Mouse (Mus musculus): ENCODE measurements at regions not wholly inside any gene's neighbourhood (a gene's known extent, or its start where the extent isn't known, plus 50 kb on each side); places are given as distances from the start of the nearest gene placed in this dataset.

GRCm38 (mm10) chr19:28190250-28190649 lies 179.3 kb upstream of the Rfx3 start:
- ATAC-seq (replicated peaks; ENCODE audit: low FRiP score, low read depth): no peak
- no peak for TF ChIP-seq CTCF (IDR thresholded peaks at IDR 0.05; ENCODE audit: low read depth)
- H3K27ac ChIP-seq: no peak overlapping the region

GRCm38 (mm10) chr19:28188363-28188762 lies 177.4 kb upstream of the Rfx3 start:
- no peaks in the 10 kb centered on the region for H3K36me3 ChIP-seq (ENCODE audit: insufficient read depth, low read length)
- no peak overlapping the region for H3K4me2 ChIP-seq (ENCODE audit: low read length)
- no peaks in the 10 kb centered on the region for H3K9me3 ChIP-seq (replicated peaks; ENCODE audit: low read length)
- DNase-seq (ENCODE audit: low spot score): no peak
- no peak for TF ChIP-seq CTCF (IDR thresholded peaks at IDR 0.05; ENCODE audit: low read depth)
- 80% methylated on average over 6 of the region's 6 CpGs for WGBS
- H3K27ac ChIP-seq: no peak overlapping the region
- no peaks in the 10 kb centered on the region for H3K27me3 ChIP-seq (ENCODE audit: insufficient read depth, low read length)
- H3K4me3 ChIP-seq (replicated peaks; ENCODE audit: low read depth, low read length): no peak overlapping the region
- H3K9ac ChIP-seq (ENCODE audit: low read depth, low read length): no peak overlapping the region
- H3K4me1 ChIP-seq (replicated peaks; ENCODE audit: insufficient read depth, low read length): peaks cover 9% of the 10 kb centered on the region
- ATAC-seq (replicated peaks; ENCODE audit: low FRiP score, low read depth): no peak

More at GRCm38 (mm10) chr19:28190250-28190649, 179.3 kb upstream of the Rfx3 start:
- Histone ChIP-seq H3K36me3 (ENCODE audit: insufficient read depth, low read length) (no peaks in the 10 kb centered on the region), H3K9me3 (replicated peaks; ENCODE audit: low read length) (no peaks in the 10 kb centered on the region), H3K9ac (ENCODE audit: low read depth, low read length) (no peak overlapping the region), H3K4me3 (replicated peaks; ENCODE audit: low read depth, low read length) (no peak overlapping the region), H3K4me2 (ENCODE audit: low read length) (no peak overlapping the region), H3K27me3 (ENCODE audit: insufficient read depth, low read length) (no peaks in the 10 kb centered on the region), H3K4me1 (replicated peaks; ENCODE audit: insufficient read depth, low read length) (peaks cover 9% of the 10 kb centered on the region)
- WGBS: 63% methylated on average over 10 of the region's 10 CpGs
- DNase-seq (ENCODE audit: low spot score): no peak

GRCm38 (mm10) chr19:28182411-28183182 lies 171.6 kb upstream of the Rfx3 start:
- no peak for TF ChIP-seq CTCF (IDR thresholded peaks at IDR 0.05; ENCODE audit: low read depth)
- Histone ChIP-seq H3K4me2 (ENCODE audit: low read length) (no peak overlapping the region), H3K36me3 (ENCODE audit: insufficient read depth, low read length) (no peaks in the 10 kb centered on the region), H3K4me1 (replicated peaks; ENCODE audit: insufficient read depth, low read length) (no peaks in the 10 kb centered on the region), H3K27ac (peak overlapping the region; percentile 70), H3K4me3 (replicated peaks; ENCODE audit: low read depth, low read length) (no peak overlapping the region), H3K9me3 (replicated peaks; ENCODE audit: low read length) (no peaks in the 10 kb centered on the region), H3K9ac (ENCODE audit: low read depth, low read length) (no peak overlapping the region), H3K27me3 (ENCODE audit: insufficient read depth, low read length) (no peaks in the 10 kb centered on the region)
- ATAC-seq (replicated peaks; ENCODE audit: low FRiP score, low read depth) (peak; percentile 49; the same call in 1 of the 2 replicates), DNase-seq (ENCODE audit: low spot score) (peak; percentile 50)
- 62% methylated on average over 12 of the region's 12 CpGs for whole genome bisulfite sequencing

GRCm38 (mm10) chr19:28181171-28181570 lies 170.2 kb upstream of the Rfx3 start:
- Histone ChIP-seq H3K9ac (ENCODE audit: low read depth, low read length) (no peak overlapping the region), H3K9me3 (replicated peaks; ENCODE audit: low read length) (no peaks in the 10 kb centered on the region), H3K4me2 (ENCODE audit: low read length) (no peak overlapping the region), H3K36me3 (ENCODE audit: insufficient read depth, low read length) (no peaks in the 10 kb centered on the region), H3K27me3 (ENCODE audit: insufficient read depth, low read length) (no peaks in the 10 kb centered on the region), H3K27ac (no peak overlapping the region), H3K4me3 (replicated peaks; ENCODE audit: low read depth, low read length) (no peak overlapping the region), H3K4me1 (replicated peaks; ENCODE audit: insufficient read depth, low read length) (no peaks in the 10 kb centered on the region)
- TF ChIP-seq CTCF (IDR thresholded peaks at IDR 0.05; ENCODE audit: low read depth): no peak
- ATAC-seq (replicated peaks; ENCODE audit: low FRiP score, low read depth) (no peak), DNase-seq (ENCODE audit: low spot score) (no peak)
- 86% methylated on average over 2 of the region's 2 CpGs for WGBS

- Histone ChIP-seq H3K36me3 (ENCODE audit: insufficient read depth, low read length) (no peaks in the 10 kb centered on the region), H3K4me1 (replicated peaks; ENCODE audit: insufficient read depth, low read length) (no peaks in the 10 kb centered on the region), H3K4me3 (replicated peaks; ENCODE audit: low read depth, low read length) (no peak overlapping the region), H3K9ac (ENCODE audit: low read depth, low read length) (no peak overlapping the region), H3K9me3 (replicated peaks; ENCODE audit: low read length) (no peaks in the 10 kb centered on the region), H3K27ac (no peak overlapping the region), H3K27me3 (ENCODE audit: insufficient read depth, low read length) (no peaks in the 10 kb centered on the region), H3K4me2 (ENCODE audit: low read length) (no peak overlapping the region)
- DNase-seq (ENCODE audit: low spot score) (no peak), ATAC-seq (replicated peaks; ENCODE audit: low FRiP score, low read depth) (no peak)
- no peak for TF ChIP-seq CTCF (IDR thresholded peaks at IDR 0.05; ENCODE audit: low read depth)
- WGBS: 80% methylated on average over 6 of the region's 6 CpGs
These were observed 167.1 kb upstream of the Rfx3 start for GRCm38 (mm10) chr19:28178114-28178513.

GRCm38 (mm10) chr19:28176821-28177220 lies 165.9 kb upstream of the Rfx3 start:
- ATAC-seq (replicated peaks; ENCODE audit: low FRiP score, low read depth) (no peak), DNase-seq (ENCODE audit: low spot score) (no peak)
- H3K9ac ChIP-seq (ENCODE audit: low read depth, low read length): no peak overlapping the region
- no peak overlapping the region for H3K4me3 ChIP-seq (replicated peaks; ENCODE audit: low read depth, low read length)
- no peaks in the 10 kb centered on the region for H3K4me1 ChIP-seq (replicated peaks; ENCODE audit: insufficient read depth, low read length)
- no peak for TF ChIP-seq CTCF (IDR thresholded peaks at IDR 0.05; ENCODE audit: low read depth)
- no peaks in the 10 kb centered on the region for H3K27me3 ChIP-seq (ENCODE audit: insufficient read depth, low read length)
- WGBS: 77% methylated on average over 6 of the region's 6 CpGs
- no peak overlapping the region for H3K4me2 ChIP-seq (ENCODE audit: low read length)
- no peaks in the 10 kb centered on the region for H3K36me3 ChIP-seq (ENCODE audit: insufficient read depth, low read length)
- H3K27ac ChIP-seq: no peak overlapping the region
- H3K9me3 ChIP-seq (replicated peaks; ENCODE audit: low read length): no peaks in the 10 kb centered on the region
